Mouse (Mus musculus): ENCODE measurements at regions not wholly inside any gene's neighbourhood (a gene's known extent, or its start where the extent isn't known, plus 50 kb on each side); places are given as distances from the start of the nearest gene placed in this dataset.

GRCm38 (mm10) chr15:11716168-11716842 lies 190.8 kb downstream of the Npr3 start:
- DNase-seq (ENCODE audit: low spot score in 2 of 2) = no peak

GRCm38 (mm10) chr15:11712481-11713274 lies 194.4 kb downstream of the Npr3 start:
- DNase-seq (ENCODE audit: low spot score in 2 of 2) = peak in 1 of 2 experiments; percentile 2

GRCm38 (mm10) chr15:11701246-11701645 lies 205.8 kb downstream of the Npr3 start:
- DNase-seq (ENCODE audit: low spot score in 2 of 2) = peak; percentile 8 to 67

- DNase-seq (ENCODE audit: low spot score in 2 of 2) = no peak
Observed at GRCm38 (mm10) chr15:11699929-11700328, 207.2 kb downstream of the Npr3 start.

GRCm38 (mm10) chr15:11697060-11697459 lies 210.0 kb downstream of the Npr3 start:
- no peak for DNase-seq (ENCODE audit: low spot score in 2 of 2)

GRCm38 (mm10) chr15:11693772-11694270 lies 213.3 kb downstream of the Npr3 start:
- no peak for DNase-seq (ENCODE audit: low spot score in 2 of 2)

GRCm38 (mm10) chr15:11664839-11665379 lies 242.2 kb downstream of the Npr3 start:
- no peak for DNase-seq (ENCODE audit: low spot score in 2 of 2)

GRCm38 (mm10) chr15:11655168-11655567 lies 251.9 kb downstream of the Npr3 start:
- DNase-seq (ENCODE audit: low spot score in 2 of 2) = no peak

- no peak for DNase-seq (ENCODE audit: low spot score in 2 of 2)
Observed at GRCm38 (mm10) chr15:11646241-11646640, 246.8 kb upstream of the Tars start.

GRCm38 (mm10) chr15:11644779-11645178 lies 245.3 kb upstream of the Tars start:
- DNase-seq (ENCODE audit: low spot score in 2 of 2) = no peak

GRCm38 (mm10) chr15:11630654-11631053 lies 231.2 kb upstream of the Tars start:
- DNase-seq (ENCODE audit: low spot score in 2 of 2) = no peak

GRCm38 (mm10) chr15:11626433-11626832 lies 227.0 kb upstream of the Tars start:
- DNase-seq (ENCODE audit: low spot score in 2 of 2) = peak; percentile 17 to 39

- DNase-seq (ENCODE audit: low spot score in 2 of 2) = no peak
Observed at GRCm38 (mm10) chr15:11612416-11612815, 213.0 kb upstream of the Tars start.

- DNase-seq (ENCODE audit: low spot score in 2 of 2) = no peak
Observed at GRCm38 (mm10) chr15:11610043-11610670, 210.7 kb upstream of the Tars start.

GRCm38 (mm10) chr15:11607489-11607888 lies 208.0 kb upstream of the Tars start:
- DNase-seq (ENCODE audit: low spot score in 2 of 2) = peak in 1 of 2 experiments; percentile 22

GRCm38 (mm10) chr15:11605677-11606076 lies 206.2 kb upstream of the Tars start:
- peak in 1 of 2 experiments; percentile 12 for DNase-seq (ENCODE audit: low spot score in 2 of 2)

GRCm38 (mm10) chr15:11597021-11597420 lies 197.6 kb upstream of the Tars start:
- no peak for DNase-seq (ENCODE audit: low spot score in 2 of 2)

- peak in 1 of 2 experiments; percentile 50 for DNase-seq (ENCODE audit: low spot score in 2 of 2)
Observed at GRCm38 (mm10) chr15:11590542-11591116, 191.2 kb upstream of the Tars start.

- no peak for DNase-seq (ENCODE audit: low spot score in 2 of 2)
Observed at GRCm38 (mm10) chr15:11589795-11590194, 190.3 kb upstream of the Tars start.

- no peak for DNase-seq (ENCODE audit: low spot score in 2 of 2)
Observed at GRCm38 (mm10) chr15:11586384-11586783, 186.9 kb upstream of the Tars start.

- DNase-seq (ENCODE audit: low spot score in 2 of 2) = no peak
Observed at GRCm38 (mm10) chr15:11584155-11584554, 184.7 kb upstream of the Tars start.

All from layer of hippocampus, adult 18-20 months (tissue).